Mouse (Mus musculus): Measurements from ENCODE around the gene Gm10840. TPM values are rescaled to one million over a fixed set of nuclear protein-coding genes. Genes with fewer than 3 reads are reported as not detected.
A peak's percentile ranks its signal among the peaks of the same experiment; 100 is the strongest.

Gene Gm10840
- polyA plus RNA-seq, 1 experiment from 2014 or later = not detected

DNA sequence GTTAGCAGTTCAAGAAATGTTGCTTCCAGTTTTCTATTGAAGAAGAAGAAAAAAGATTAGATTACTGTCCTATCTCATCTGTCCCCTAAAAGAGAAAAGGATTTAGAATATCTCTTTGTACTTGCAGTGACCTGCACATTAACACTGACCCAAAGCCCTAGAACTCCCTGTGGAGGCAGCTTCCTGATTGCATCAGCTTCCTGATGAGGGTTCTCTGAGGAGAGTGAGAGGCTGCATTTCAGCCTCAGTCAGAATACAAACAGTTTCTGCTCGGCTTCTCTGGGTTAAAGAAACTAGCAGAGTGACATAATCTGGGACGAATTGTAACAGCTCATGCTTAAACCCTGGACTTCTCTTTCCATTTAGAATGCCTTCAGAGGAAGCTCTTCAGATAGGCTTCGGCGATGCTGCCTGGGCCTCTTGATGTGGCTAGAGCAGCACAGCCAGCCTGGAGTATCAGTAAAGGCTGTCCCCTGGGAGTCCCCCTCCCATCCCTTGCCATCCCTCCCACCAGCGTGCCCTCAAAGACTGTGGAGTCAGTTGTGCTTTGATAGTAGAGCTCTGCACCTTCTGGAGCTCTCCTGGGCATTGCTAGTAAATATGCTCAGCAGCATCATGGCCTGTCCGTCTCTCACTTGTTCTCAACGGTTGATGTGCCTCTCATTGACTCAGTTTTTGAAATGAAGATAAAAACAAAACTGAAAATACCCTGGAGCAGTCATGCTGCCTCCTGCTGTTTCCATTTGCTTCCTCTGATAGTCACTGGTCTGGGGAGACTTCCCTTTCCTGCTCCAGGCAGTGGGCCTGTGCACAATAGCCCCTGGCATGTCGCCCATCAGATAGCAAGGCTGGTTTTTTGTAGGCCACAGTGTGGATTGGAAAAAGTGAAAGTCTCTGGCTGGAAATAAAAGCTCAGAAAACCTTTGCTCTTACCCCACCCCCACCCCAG, 25.8 kb upstream of the Gm10840 start:
- no peak for ATAC-seq
- H3K36me3 ChIP-seq (ENCODE audit: control insufficient read depth, insufficient read depth, low read length) = no peaks in the 10 kb centered on the region
- no peaks in the 10 kb centered on the region for H3K9me3 ChIP-seq (replicated peaks; ENCODE audit: control insufficient read depth, low read length, poor library complexity, severe bottlenecking)
- peak overlapping the region; percentile 49; the same call in 1 of the 2 replicates for H3K9ac ChIP-seq (ENCODE audit: low read depth, low read length)
- H3K27me3 ChIP-seq (ENCODE audit: control insufficient read depth, insufficient read depth, low read depth, low read length) = no peaks in the 10 kb centered on the region
- WGBS = 28% methylated on average over 8 of the region's 8 CpGs
- H3K27ac ChIP-seq (ENCODE audit: low read length) = peak overlapping the region; percentile 68
- peaks cover 8% of the 10 kb centered on the region for H3K4me1 ChIP-seq (ENCODE audit: control insufficient read depth, insufficient read depth, low read length)
- H3K4me3 ChIP-seq (ENCODE audit: low read depth, low read length) = no peak overlapping the region
- H3K4me2 ChIP-seq (ENCODE audit: low read length) = no peak overlapping the region

DNA sequence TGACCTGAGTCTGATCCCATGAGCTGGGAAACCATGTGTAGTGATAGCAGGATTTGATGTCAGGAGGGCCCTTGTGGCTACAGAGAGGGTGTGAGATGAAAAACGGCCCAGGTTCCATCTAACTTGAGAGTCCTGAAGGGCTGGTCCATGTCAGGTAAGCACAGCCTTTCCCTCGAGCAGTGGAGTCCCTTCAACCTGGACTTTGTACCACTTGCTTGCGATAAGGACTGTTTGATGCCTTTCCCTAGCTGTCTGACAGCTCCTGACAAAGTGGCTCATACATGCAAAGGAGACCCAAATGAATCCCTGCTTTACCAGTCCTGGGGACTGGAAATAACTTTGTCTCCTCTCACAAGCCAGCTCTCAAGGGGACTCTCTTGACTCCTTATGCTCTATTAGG, 9.4 kb upstream of the Gm10840 start:
- no peaks in the 10 kb centered on the region; the same call in 1 of the 2 replicates for H3K4me1 ChIP-seq (ENCODE audit: control insufficient read depth, insufficient read depth, low read length)
- no peak overlapping the region for H3K4me3 ChIP-seq (ENCODE audit: low read depth, low read length)
- no peak overlapping the region for H3K27ac ChIP-seq (ENCODE audit: low read length)
- H3K9ac ChIP-seq (ENCODE audit: low read depth, low read length) = no peak overlapping the region
- no peak overlapping the region for H3K4me2 ChIP-seq (ENCODE audit: low read length)
- H3K36me3 ChIP-seq (ENCODE audit: control insufficient read depth, insufficient read depth, low read length) = peaks cover 38% of the 10 kb centered on the region
- 93% methylated on average over 3 of the region's 3 CpGs for WGBS
- ATAC-seq = no peak
- no peaks in the 10 kb centered on the region for H3K27me3 ChIP-seq (ENCODE audit: control insufficient read depth, insufficient read depth, low read depth, low read length)
- no peaks in the 10 kb centered on the region for H3K9me3 ChIP-seq (replicated peaks; ENCODE audit: control insufficient read depth, low read length, poor library complexity, severe bottlenecking)

DNA sequence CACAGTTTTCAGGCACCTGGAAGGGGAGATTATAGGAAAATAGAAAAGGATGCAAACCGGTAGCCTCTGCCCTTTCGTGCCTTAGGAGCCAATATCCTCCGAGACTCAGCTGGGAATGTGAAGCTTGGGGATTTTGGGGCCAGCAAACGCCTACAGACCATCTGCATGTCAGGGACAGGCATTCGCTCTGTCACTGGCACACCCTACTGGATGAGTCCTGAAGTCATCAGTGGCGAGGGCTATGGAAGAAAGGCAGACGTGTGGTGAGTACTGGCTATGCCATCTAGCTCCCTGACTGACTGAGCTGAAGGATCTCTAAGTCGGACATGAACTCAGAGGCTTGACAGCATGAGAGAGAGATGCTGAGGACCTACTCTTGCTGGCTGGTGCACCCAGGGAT, 8.5 kb upstream of the Gm10840 start:
- H3K36me3 ChIP-seq (ENCODE audit: control insufficient read depth, insufficient read depth, low read length) = peaks cover 44% of the 10 kb centered on the region
- H3K9me3 ChIP-seq (replicated peaks; ENCODE audit: control insufficient read depth, low read length, poor library complexity, severe bottlenecking) = no peaks in the 10 kb centered on the region
- no peak overlapping the region for H3K4me3 ChIP-seq (ENCODE audit: low read depth, low read length)
- H3K4me1 ChIP-seq (ENCODE audit: control insufficient read depth, insufficient read depth, low read length) = no peaks in the 10 kb centered on the region; the same call in 1 of the 2 replicates
- 79% methylated on average over 8 of the region's 8 CpGs for WGBS
- no peak for ATAC-seq
- H3K4me2 ChIP-seq (ENCODE audit: low read length) = no peak overlapping the region
- H3K27me3 ChIP-seq (ENCODE audit: control insufficient read depth, insufficient read depth, low read depth, low read length) = no peaks in the 10 kb centered on the region
- no peak overlapping the region for H3K9ac ChIP-seq (ENCODE audit: low read depth, low read length)
- no peak overlapping the region for H3K27ac ChIP-seq (ENCODE audit: low read length)

DNA sequence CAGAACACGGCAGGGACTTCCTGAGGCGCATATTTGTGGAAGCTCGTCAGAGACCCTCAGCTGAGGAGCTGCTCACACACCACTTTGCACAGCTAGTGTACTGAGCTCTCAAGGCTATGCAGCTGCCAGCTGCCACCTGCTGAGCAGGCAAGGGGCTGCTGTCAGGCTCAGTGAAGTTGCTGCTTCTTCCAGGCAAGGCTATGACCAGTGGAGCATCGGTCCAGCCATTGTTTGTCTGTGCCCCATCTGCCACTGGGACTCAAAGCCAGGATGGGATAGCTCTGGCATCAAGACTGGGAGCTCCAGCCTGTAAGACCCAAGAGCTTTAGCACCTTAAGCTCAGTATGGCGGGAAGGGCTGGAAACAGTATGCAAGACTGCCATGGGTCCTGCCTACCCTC, 6.6 kb upstream of the Gm10840 start:
- no peak for ATAC-seq
- WGBS = 75% methylated on average over 5 of the region's 5 CpGs
- peaks cover 44% of the 10 kb centered on the region for H3K36me3 ChIP-seq (ENCODE audit: control insufficient read depth, insufficient read depth, low read length)

DNA sequence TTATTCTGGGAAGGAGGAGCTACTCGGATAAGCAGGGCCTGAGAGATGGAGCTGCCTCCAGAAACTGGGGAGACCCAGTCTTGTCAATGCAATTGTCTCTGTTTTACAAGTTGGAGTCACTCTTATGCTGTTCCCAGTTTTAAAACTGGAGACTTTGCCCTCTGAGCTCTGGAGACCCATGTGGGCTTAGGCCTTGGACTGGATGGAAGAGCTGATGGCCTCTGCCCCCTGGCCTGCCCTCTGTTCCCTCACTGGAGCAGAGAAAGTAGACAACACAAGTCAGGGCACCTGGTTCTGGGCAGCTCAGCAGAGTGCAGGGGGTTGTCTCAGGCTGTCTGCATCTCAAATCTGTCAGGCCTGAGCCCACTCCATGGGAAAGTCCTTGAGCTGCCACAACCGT, 5.9 kb upstream of the Gm10840 start:
- H3K9me3 ChIP-seq (replicated peaks; ENCODE audit: control insufficient read depth, low read length, poor library complexity, severe bottlenecking) = no peaks in the 10 kb centered on the region
- H3K4me1 ChIP-seq (ENCODE audit: control insufficient read depth, insufficient read depth, low read length) = peaks cover 15% of the 10 kb centered on the region; the same call in 1 of the 2 replicates
- H3K36me3 ChIP-seq (ENCODE audit: control insufficient read depth, insufficient read depth, low read length) = peaks cover 40% of the 10 kb centered on the region
- no peak for ATAC-seq
- no peak overlapping the region for H3K4me3 ChIP-seq (ENCODE audit: low read depth, low read length)
- H3K27ac ChIP-seq (ENCODE audit: low read length) = no peak overlapping the region
- no peak overlapping the region for H3K4me2 ChIP-seq (ENCODE audit: low read length)
- no peaks in the 10 kb centered on the region for H3K27me3 ChIP-seq (ENCODE audit: control insufficient read depth, insufficient read depth, low read depth, low read length)
- no peak overlapping the region for H3K9ac ChIP-seq (ENCODE audit: low read depth, low read length)
- WGBS = 70% methylated on average over 2 of the region's 2 CpGs

More for the DNA sequence above, 6.6 kb upstream of the Gm10840 start:
- Histone ChIP-seq H3K9me3 (replicated peaks; ENCODE audit: control insufficient read depth, low read length, poor library complexity, severe bottlenecking) (no peaks in the 10 kb centered on the region), H3K9ac (ENCODE audit: low read depth, low read length) (no peak overlapping the region), H3K27ac (ENCODE audit: low read length) (no peak overlapping the region), H3K4me2 (ENCODE audit: low read length) (no peak overlapping the region), H3K27me3 (ENCODE audit: control insufficient read depth, insufficient read depth, low read depth, low read length) (no peaks in the 10 kb centered on the region), H3K4me3 (ENCODE audit: low read depth, low read length) (no peak overlapping the region), H3K4me1 (ENCODE audit: control insufficient read depth, insufficient read depth, low read length) (peaks cover 12% of the 10 kb centered on the region; the same call in 1 of the 2 replicates)

DNA sequence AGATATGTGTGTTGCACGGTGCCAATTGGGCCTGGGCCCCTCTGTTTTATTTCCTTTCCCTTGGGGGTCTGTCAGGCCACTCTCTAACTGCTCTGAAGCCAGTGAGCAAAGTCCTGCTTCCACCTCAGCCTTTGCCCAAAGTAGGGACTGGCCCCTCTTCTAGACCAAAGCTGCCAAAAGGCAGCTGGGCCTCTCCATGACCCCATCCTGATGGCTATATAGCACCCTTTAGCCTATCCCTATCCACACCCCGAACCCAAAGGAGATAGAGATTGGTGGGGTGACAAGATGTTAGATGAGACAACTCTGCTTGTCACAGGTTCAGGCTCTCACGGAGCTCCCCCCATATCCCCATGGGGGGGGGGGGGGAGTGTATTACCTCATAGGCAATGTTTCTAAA, 4.9 kb upstream of the Gm10840 start:
- Histone ChIP-seq H3K4me2 (ENCODE audit: low read length) (no peak overlapping the region), H3K27me3 (ENCODE audit: control insufficient read depth, insufficient read depth, low read depth, low read length) (no peaks in the 10 kb centered on the region), H3K9me3 (replicated peaks; ENCODE audit: control insufficient read depth, low read length, poor library complexity, severe bottlenecking) (no peaks in the 10 kb centered on the region), H3K27ac (ENCODE audit: low read length) (no peak overlapping the region), H3K4me3 (ENCODE audit: low read depth, low read length) (no peak overlapping the region), H3K4me1 (ENCODE audit: control insufficient read depth, insufficient read depth, low read length) (peaks cover 18% of the 10 kb centered on the region), H3K9ac (ENCODE audit: low read depth, low read length) (0 out of 2 replicates have a peak overlapping the region, but pooled peaks have one; percentile 20), H3K36me3 (ENCODE audit: control insufficient read depth, insufficient read depth, low read length) (peaks cover 35% of the 10 kb centered on the region)
- WGBS = 90% methylated on average over 3 of the region's 3 CpGs
- no peak for ATAC-seq

DNA sequence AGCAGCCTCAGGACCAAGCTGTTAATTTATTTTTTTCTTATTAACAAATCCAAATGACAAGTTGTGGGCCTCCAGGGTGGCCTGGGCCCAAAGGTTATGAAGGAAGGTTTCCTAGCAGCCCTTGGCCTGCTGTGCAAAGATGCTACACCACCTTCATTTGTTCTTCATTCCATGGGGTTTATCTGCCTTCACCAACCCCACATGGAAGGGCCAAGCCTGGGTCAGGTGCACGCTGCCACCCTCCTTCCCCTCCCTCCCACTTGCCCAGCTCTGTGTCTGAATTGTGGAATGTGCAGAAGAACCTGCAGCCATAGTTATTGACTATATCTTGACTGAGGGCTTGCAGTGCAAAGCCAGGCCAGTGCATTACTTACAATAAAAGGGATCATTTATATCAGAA, 4.4 kb upstream of the Gm10840 start:
- H3K4me2 ChIP-seq (ENCODE audit: low read length) = no peak overlapping the region
- no peak overlapping the region for H3K4me3 ChIP-seq (ENCODE audit: low read depth, low read length)
- peaks cover 23% of the 10 kb centered on the region for H3K4me1 ChIP-seq (ENCODE audit: control insufficient read depth, insufficient read depth, low read length)
- no peaks in the 10 kb centered on the region for H3K27me3 ChIP-seq (ENCODE audit: control insufficient read depth, insufficient read depth, low read depth, low read length)
- ATAC-seq = no peak
- H3K36me3 ChIP-seq (ENCODE audit: control insufficient read depth, insufficient read depth, low read length) = peaks cover 32% of the 10 kb centered on the region
- H3K9me3 ChIP-seq (replicated peaks; ENCODE audit: control insufficient read depth, low read length, poor library complexity, severe bottlenecking) = no peaks in the 10 kb centered on the region
- H3K27ac ChIP-seq (ENCODE audit: low read length) = no peak overlapping the region
- no peak overlapping the region for H3K9ac ChIP-seq (ENCODE audit: low read depth, low read length)
- 81% methylated on average over 1 of the region's 1 CpGs for WGBS

DNA sequence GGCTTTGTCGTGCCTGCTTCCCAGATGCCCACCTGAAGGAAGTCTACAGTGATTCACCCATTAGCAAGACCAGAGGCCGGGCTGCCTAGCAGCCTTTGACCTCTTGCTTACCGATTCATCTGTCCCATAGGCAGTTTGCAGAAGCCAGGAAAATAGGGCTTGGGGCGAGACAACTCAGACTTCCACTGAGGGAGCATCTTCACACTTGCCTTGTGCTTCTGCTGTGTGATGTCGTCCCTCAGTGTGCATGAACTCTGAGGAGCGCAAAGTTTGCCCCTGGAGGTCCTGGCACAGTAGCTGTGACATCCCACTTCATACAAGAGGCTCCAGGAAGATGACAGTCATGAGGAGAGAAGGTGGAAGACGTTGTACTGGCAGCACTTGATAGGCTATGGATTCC, 3.5 kb upstream of the Gm10840 start:
- Histone ChIP-seq H3K9ac (ENCODE audit: low read depth, low read length) (no peak overlapping the region), H3K9me3 (replicated peaks; ENCODE audit: control insufficient read depth, low read length, poor library complexity, severe bottlenecking) (no peaks in the 10 kb centered on the region), H3K27ac (ENCODE audit: low read length) (no peak overlapping the region), H3K4me3 (ENCODE audit: low read depth, low read length) (no peak overlapping the region), H3K36me3 (ENCODE audit: control insufficient read depth, insufficient read depth, low read length) (peaks cover 26% of the 10 kb centered on the region), H3K4me1 (ENCODE audit: control insufficient read depth, insufficient read depth, low read length) (peaks cover 26% of the 10 kb centered on the region), H3K4me2 (ENCODE audit: low read length) (no peak overlapping the region), H3K27me3 (ENCODE audit: control insufficient read depth, insufficient read depth, low read depth, low read length) (no peaks in the 10 kb centered on the region)
- 93% methylated on average over 7 of the region's 7 CpGs for WGBS
- ATAC-seq = no peak
